Mouse (Mus musculus) MEL (cell line): ENCODE measurements around the gene Akap13. TPM values are rescaled to one million over a fixed set of nuclear protein-coding genes. Genes with fewer than 3 reads are reported as not detected.

Experiments used
- DNase-seq: peaks from one replicate; pipeline ENCODE4 v3.0.0; 2011; ENCODE audit warnings: low read depth, low spot score
- H3K27ac ChIP-seq: 2 replicates; pipeline ENCODE4 v1.5.1; 2012; ENCODE audit warnings: low read depth, mild to moderate bottlenecking, control low read depth, low read length, moderate library complexity; ENCODE audit not compliant: control insufficient read depth
- H3K27me3 ChIP-seq, 2 experiments: fragments of 150-350 bp in 1 of 2; sonication (generic) in 1 of 2; 2 replicates each; pipeline ENCODE4 v1.6.1; 2012; ENCODE audit warnings: low read length in 2 of 2, mild to moderate bottlenecking in 2 of 2, improper control_type of control experiment in 1 of 2, moderate library complexity in 1 of 2; ENCODE audit not compliant: insufficient read depth in 2 of 2, control insufficient read depth in 1 of 2
- H3K36me3 ChIP-seq, 2 experiments: 2 replicates each; pipeline ENCODE4 v1.6.1; 2012 to 2014; ENCODE audit warnings: low read length in 2 of 2, improper control_type of control experiment in 1 of 2, inconsistent platforms in 1 of 2, mild to moderate bottlenecking in 1 of 2; ENCODE audit not compliant: insufficient read depth in 2 of 2, control insufficient read depth in 1 of 2
- H3K4me1 ChIP-seq, 2 experiments: fragments of 150-350 bp in 1 of 2; sonication (generic) in 1 of 2; 2 replicates each; pipeline ENCODE4 v1.6.1; 2012; ENCODE audit warnings: low read length in 2 of 2, improper control_type of control experiment in 1 of 2, mild to moderate bottlenecking in 1 of 2; ENCODE audit not compliant: insufficient read depth in 2 of 2, control insufficient read depth in 1 of 2
- H3K4me3 ChIP-seq, 2 experiments: fragments of 150-350 bp in 1 of 2; sonication (generic) in 1 of 2; 2 replicates each; pipeline ENCODE4 v1.5.1; 2012; ENCODE audit warnings: low read depth in 2 of 2, low read length in 2 of 2, mild to moderate bottlenecking in 2 of 2, moderate library complexity in 2 of 2, control low read depth in 1 of 2, improper control_type of control experiment in 1 of 2; ENCODE audit not compliant: control insufficient read depth in 1 of 2, insufficient read depth in 1 of 2
- H3K79me2 ChIP-seq: 2 replicates; pipeline ENCODE4 v1.6.1; 2012; ENCODE audit warnings: mild to moderate bottlenecking, low read length, moderate library complexity; ENCODE audit not compliant: control insufficient read depth, poor library complexity, insufficient read depth
- H3K9ac ChIP-seq: 2 replicates; pipeline ENCODE4 v1.6.1; 2012; ENCODE audit warnings: low read depth, mild to moderate bottlenecking, control low read depth, low read length, moderate library complexity; ENCODE audit not compliant: control insufficient read depth, poor library complexity, severe bottlenecking
- H3K9me3 ChIP-seq: fragments of 150-350 bp; sonication (generic); replicated peaks from 2 replicates; pipeline ENCODE4 v1.6.1; 2012; ENCODE audit warnings: mild to moderate bottlenecking, low read length, improper control_type of control experiment, moderate library complexity; ENCODE audit not compliant: insufficient read depth
- CHD2 ChIP-seq: IDR thresholded peaks from 2 replicates; pipeline ENCODE4 v1.6.1; 2011; ENCODE audit warnings: low read length, improper control_type of control experiment
- CTCF ChIP-seq, 3 experiments: IDR thresholded peaks in 2 of 3; conservative IDR thresholded peaks in 1 of 3; 2 replicates each; pipeline ENCODE4 v1.5.1; 2011 to 2012; ENCODE audit warnings: low read length in 3 of 3, low read depth in 2 of 3, mild to moderate bottlenecking in 2 of 3, improper control_type of control experiment in 1 of 3, inconsistent platforms in 1 of 3, mixed read lengths in 1 of 3, moderate library complexity in 1 of 3; ENCODE audit not compliant: control insufficient read depth in 1 of 3, insufficient read depth in 1 of 3, poor library complexity in 1 of 3, severe bottlenecking in 1 of 3
- EP300 ChIP-seq, 2 experiments: IDR thresholded peaks; 2 replicates each; pipeline ENCODE4 v1.6.1; 2011; ENCODE audit warnings: improper control_type of control experiment in 2 of 2, low read length in 2 of 2, low read depth in 1 of 2, mild to moderate bottlenecking in 1 of 2
- ETS1 ChIP-seq: IDR thresholded peaks from 2 replicates; pipeline ENCODE4 v1.6.1; 2012; ENCODE audit warnings: low read depth, mild to moderate bottlenecking, inconsistent platforms, low read length, improper control_type of control experiment, moderate library complexity
- GATA1 ChIP-seq: IDR thresholded peaks from 2 replicates; pipeline ENCODE4 v1.6.1; 2011; ENCODE audit warnings: low read depth, low read length, improper control_type of control experiment
- KAT2A ChIP-seq: conservative IDR thresholded peaks from 2 replicates; pipeline ENCODE4 v1.6.1; 2012; ENCODE audit warnings: low read depth, low read length, improper control_type of control experiment, inconsistent platforms
- MAX ChIP-seq: IDR thresholded peaks from 2 replicates; pipeline ENCODE4 v1.6.1; 2011; ENCODE audit warnings: low read length, improper control_type of control experiment
- MEF2A ChIP-seq: IDR thresholded peaks from 2 replicates; pipeline ENCODE4 v1.6.1; 2014; ENCODE audit warnings: low read depth, mild to moderate bottlenecking, inconsistent platforms, low read length, improper control_type of control experiment; ENCODE audit not compliant: poor library complexity, insufficient replicate concordance, severe bottlenecking; ENCODE audit errors: extremely low read depth
- MXI1 ChIP-seq: IDR thresholded peaks from 2 replicates; pipeline ENCODE4 v1.6.1; 2011; ENCODE audit warnings: mild to moderate bottlenecking, low read depth, low read length, improper control_type of control experiment
- MYC ChIP-seq: IDR thresholded peaks from 2 replicates; pipeline ENCODE4 v1.6.1; 2011; ENCODE audit warnings: low read depth, mild to moderate bottlenecking, low read length, improper control_type of control experiment, moderate library complexity
- NELFE ChIP-seq: IDR thresholded peaks from 2 replicates; pipeline ENCODE4 v1.6.1; 2011; ENCODE audit warnings: low read depth, low read length, improper control_type of control experiment
- POLR2A ChIP-seq, 2 experiments: IDR thresholded peaks; 2 replicates each; pipeline ENCODE4 v1.6.1; 2011 to 2012; ENCODE audit warnings: low read length in 2 of 2, mild to moderate bottlenecking in 2 of 2, control low read depth in 1 of 2, improper control_type of control experiment in 1 of 2, low read depth in 1 of 2, moderate library complexity in 1 of 2; ENCODE audit not compliant: control insufficient read depth in 1 of 2, insufficient read depth in 1 of 2, poor library complexity in 1 of 2
- POLR2AphosphoS5 ChIP-seq: IDR thresholded peaks from 2 replicates; pipeline ENCODE4 v1.6.1; 2012; ENCODE audit warnings: low read depth, borderline replicate concordance, mild to moderate bottlenecking, inconsistent platforms, low read length, moderate library complexity, mixed read lengths
- SIN3A ChIP-seq: IDR thresholded peaks from 2 replicates; pipeline ENCODE4 v1.6.1; 2012; ENCODE audit warnings: low read length, improper control_type of control experiment, inconsistent platforms
- TBP ChIP-seq: IDR thresholded peaks from 2 replicates; pipeline ENCODE4 v1.8.0; 2011; ENCODE audit warnings: low read depth, low read length, improper control_type of control experiment
- TCF12 ChIP-seq: IDR thresholded peaks from 2 replicates; pipeline ENCODE4 v1.6.1; 2014; ENCODE audit warnings: low read depth, mild to moderate bottlenecking, inconsistent platforms, low read length, improper control_type of control experiment, moderate library complexity
- USF1 ChIP-seq: IDR thresholded peaks from 2 replicates; pipeline ENCODE4 v1.6.1; 2014; ENCODE audit warnings: low read depth, mild to moderate bottlenecking, inconsistent platforms, low read length, improper control_type of control experiment, moderate library complexity
- USF2 ChIP-seq, 2 experiments: IDR thresholded peaks; 2 replicates each; pipeline ENCODE4 v1.6.1; 2011 to 2012; ENCODE audit warnings: improper control_type of control experiment in 2 of 2, low read length in 2 of 2, borderline replicate concordance in 1 of 2, inconsistent platforms in 1 of 2, low read depth in 1 of 2, mild to moderate bottlenecking in 1 of 2; ENCODE audit not compliant: insufficient read depth in 1 of 2
- ZC3H11A ChIP-seq: IDR thresholded peaks from 2 replicates; pipeline ENCODE4 v1.6.1; 2012; ENCODE audit warnings: low read depth, mild to moderate bottlenecking, inconsistent platforms, low read length, improper control_type of control experiment
- polyA plus RNA-seq, 2 experiments: library from polyadenylated mRNA; stranded (reverse) in 1 of 2; unstranded in 1 of 2; fragments of >175 nt in 1 of 2; fragments of >200 nt in 1 of 2; gene quantifications; 2 replicates each; pipeline versions ENCODE4 v1.2.1 to v1.2.4; 2012; ENCODE audit warnings: low replicate concordance in 2 of 2, low read depth in 1 of 2; ENCODE audit not compliant: insufficient read length in 2 of 2, insufficient read depth in 1 of 2, missing spikeins in 1 of 2
- total RNA-seq: library from RNA; depleted of rRNA; stranded (reverse); fragments of 300-350 nt; gene quantifications from 2 replicates; pipeline ENCODE4 v1.2.3, GENCODE M21; 2012

The Akap13 gene
- total and polyA plus RNA-seq, 3 experiments = 4.1 to 4.5 TPM; not detected in 1

- H3K4me1 ChIP-seq = peaks cover 0 to 2% of the 10 kb centered on the region in 2 experiments; a peak in 1 of 4 replicates
- peaks cover 9% of the 10 kb centered on the region for H3K79me2 ChIP-seq
- no peaks in the 10 kb centered on the region for H3K27me3 ChIP-seq
- no peak for DNase-seq
- peak overlapping the region; percentile 6; the same call in 1 of the 2 replicates for H3K27ac ChIP-seq
- H3K4me3 ChIP-seq = peak overlapping the region; percentile 52 to 73
- H3K36me3 ChIP-seq = peaks cover 0 to 6% of the 10 kb centered on the region in 2 experiments; a peak in 2 of 4 replicates
- H3K9ac ChIP-seq = peak overlapping the region; percentile 83
- no peaks in the 10 kb centered on the region for H3K9me3 ChIP-seq
- peak; percentile 57; the same call in 1 of the 2 replicates for TF ChIP-seq MYC
- 0 out of 2 replicates have a peak, but pooled peaks have one; percentile 14 for TF ChIP-seq SIN3A
- peak; percentile 74 for TF ChIP-seq MXI1
- 0 out of 2 replicates have a peak, but pooled peaks have one; percentile 32 for TF ChIP-seq MAX
- TF ChIP-seq GATA1 = no peak
- TF ChIP-seq, all 39 proteins: peak for 4
These were observed 326.1 kb downstream of the Akap13 start for GRCm38 (mm10) chr7:75781298-75781947.

- H3K4me1 ChIP-seq = peaks cover 1 to 2% of the 10 kb centered on the region in 2 experiments; a peak in 1 of 4 replicates
- DNase-seq = peak; percentile 93
- no peaks in the 10 kb centered on the region for H3K9me3 ChIP-seq
These were observed 326.8 kb downstream of the Akap13 start for GRCm38 (mm10) chr7:75781948-75782722.

GRCm38 (mm10) chr7:75782723-75783011 lies 327.3 kb downstream of the Akap13 start:
- Histone ChIP-seq H3K9ac (peak overlapping the region; percentile 40), H3K4me1 (peaks cover 2 to 3% of the 10 kb centered on the region in 2 experiments; a peak in 2 of 4 replicates), H3K79me2 (peaks cover 9% of the 10 kb centered on the region), H3K27me3 (no peaks in the 10 kb centered on the region), H3K4me3 (peak overlapping the region; percentile 52 to 54), H3K9me3 (no peaks in the 10 kb centered on the region), H3K27ac (0 out of 2 replicates have a peak overlapping the region, but pooled peaks have one; percentile 8), H3K36me3 (peaks cover 3 to 5% of the 10 kb centered on the region in 2 experiments)
- peak; percentile 27 for DNase-seq
- no peak for TF ChIP-seq EP300 (IDR thresholded peaks at IDR 0.05; ENCODE audit: low read depth in 1 of 2, low read length in 2 of 2)
- no peak for TF ChIP-seq TBP
- TF ChIP-seq CHD2 = no peak
- TF ChIP-seq MXI1 = no peak
- TF ChIP-seq KAT2A = no peak
- no peak for TF ChIP-seq ZC3H11A
- TF ChIP-seq USF1 = no peak

More at GRCm38 (mm10) chr7:75781948-75782722, 326.8 kb downstream of the Akap13 start:
- Histone ChIP-seq H3K27me3 (no peaks in the 10 kb centered on the region), H3K4me3 (peak overlapping the region; percentile 52 to 73), H3K9ac (peak overlapping the region; percentile 83), H3K36me3 (peaks cover 2 to 6% of the 10 kb centered on the region in 2 experiments), H3K27ac (peak overlapping the region; percentile 8; the same call in 1 of the 2 replicates), H3K79me2 (peaks cover 9% of the 10 kb centered on the region)
- TF ChIP-seq NELFE = 0 out of 2 replicates have a peak, but pooled peaks have one; percentile 25
- no peak for TF ChIP-seq MXI1
- TF ChIP-seq POLR2AphosphoS5 = no peak
- peak in 1 of 2 experiments; percentile 57; a peak in 1 of 4 replicates for TF ChIP-seq POLR2A (IDR thresholded peaks at IDR 0.05; ENCODE audit: control insufficient read depth in 1 of 2, insufficient read depth in 1 of 2, low read depth in 1 of 2, low read length in 2 of 2, poor library complexity in 1 of 2)
- TF ChIP-seq CTCF (IDR thresholded peaks at IDR 0.05 in 2 of 3, conservative IDR thresholded peaks at IDR 0.05 in 1 of 3; ENCODE audit: control insufficient read depth in 1 of 3, insufficient read depth in 1 of 3, low read depth in 2 of 3, low read length in 3 of 3, poor library complexity in 1 of 3, severe bottlenecking in 1 of 3) = no peak
- TF ChIP-seq ZC3H11A = no peak
- no peak for TF ChIP-seq MEF2A
- no peak for TF ChIP-seq USF2 (IDR thresholded peaks at IDR 0.05; ENCODE audit: borderline replicate concordance in 1 of 2, insufficient read depth in 1 of 2, low read depth in 1 of 2, low read length in 2 of 2)
- no peak for TF ChIP-seq TCF12
- 0 out of 2 replicates have a peak, but pooled peaks have one; percentile 12 for TF ChIP-seq ETS1
